Mouse (Mus musculus): ENCODE data around the gene Bhlhe40. TPM values are rescaled to one million over a fixed set of nuclear protein-coding genes. Genes with fewer than 3 reads are reported as not detected.

The Bhlhe40 gene
- 46.4 and 50.1 TPM in 2 replicates for polyA plus RNA-seq (2015; fragmentation: Nextera tagmentation; extraction: Ambion mirVana)

DNA sequence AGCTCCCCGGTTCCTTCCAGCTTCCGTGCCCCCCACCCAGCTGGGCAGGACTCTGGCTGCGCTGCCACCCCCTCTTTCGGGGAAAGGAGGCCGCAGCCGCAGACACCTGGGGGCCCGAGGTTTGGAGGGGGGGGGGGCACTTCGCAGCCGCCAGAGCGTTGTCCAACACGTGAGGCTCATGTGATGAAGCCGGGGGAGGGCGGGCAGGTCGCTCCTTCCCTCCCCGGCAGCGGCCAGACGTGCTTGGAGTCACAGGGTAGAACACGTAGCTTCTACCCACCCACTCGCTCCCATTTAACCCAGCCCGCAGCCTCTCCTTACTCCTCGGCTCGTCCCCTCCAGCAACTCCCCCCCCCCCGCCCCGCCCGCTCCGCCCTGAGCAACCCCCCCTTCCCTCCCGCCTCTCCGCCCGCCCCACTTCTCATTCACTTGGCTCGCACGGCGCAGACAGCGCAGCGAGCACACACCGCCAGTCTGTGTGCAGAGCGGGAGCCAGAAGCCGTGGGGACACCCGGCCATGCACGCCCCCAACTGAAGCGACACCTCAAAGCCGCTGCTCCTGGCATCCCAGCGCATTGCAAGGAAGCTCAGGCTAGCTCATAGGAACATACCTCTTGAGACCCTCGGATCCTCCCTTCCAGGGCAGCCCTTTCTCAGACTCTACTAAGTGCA lies at the start of gene Bhlhe40:
Gene Bhlhe40 (plus strand): TSS at position 424 of the 672 bp plus-strand sequence.
- peaks cover 10% of the 10 kb centered on the region for H3K36me3 ChIP-seq
- H3K4me1 ChIP-seq (replicated peaks) = peaks cover 23% of the 10 kb centered on the region
- ATAC-seq = peak; percentile 88
- no peaks in the 10 kb centered on the region for H3K9me3 ChIP-seq
- no peaks in the 10 kb centered on the region for H3K27me3 ChIP-seq (replicated peaks)
- peak within 1 kb of the TSS; percentile 66 for H3K9ac ChIP-seq
- 0% methylated on average over 34 of the region's 43 CpGs for WGBS
- H3K27ac ChIP-seq = peak within 1 kb of the TSS; percentile 99
- H3K4me3 ChIP-seq (replicated peaks) = peak within 1 kb of the TSS; percentile 64
- peak within 1 kb of the TSS; percentile 82 for H3K4me2 ChIP-seq (replicated peaks)

DNA sequence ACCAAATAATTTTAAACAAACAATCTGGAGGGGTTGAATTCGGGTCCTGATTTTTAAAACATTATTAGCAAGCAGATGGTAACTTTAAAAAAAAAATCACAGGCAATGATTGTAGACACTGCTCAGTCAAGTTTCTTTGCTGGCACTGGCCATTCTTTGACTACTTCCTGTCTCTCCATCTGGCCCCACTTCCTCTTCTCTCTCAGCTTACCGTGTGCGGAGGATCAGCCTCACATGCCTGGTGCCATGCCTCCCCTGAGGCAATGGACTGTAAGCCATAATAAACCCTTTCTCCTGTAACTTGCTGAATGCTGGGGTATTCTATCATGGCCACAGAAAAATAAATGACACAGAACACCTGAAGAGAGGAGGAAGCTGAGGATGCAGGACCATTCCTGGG lies 48.8 kb upstream of the Bhlhe40 start:
- H3K4me1 ChIP-seq (replicated peaks) = no peaks in the 10 kb centered on the region
- 59% methylated on average over 3 of the region's 3 CpGs for whole genome bisulfite sequencing
- H3K27ac ChIP-seq = no peak overlapping the region
- no peaks in the 10 kb centered on the region for H3K36me3 ChIP-seq
- H3K4me2 ChIP-seq (replicated peaks) = no peak overlapping the region
- ATAC-seq = no peak
- H3K27me3 ChIP-seq (replicated peaks) = no peaks in the 10 kb centered on the region
- no peak overlapping the region for H3K9ac ChIP-seq
- H3K4me3 ChIP-seq (replicated peaks) = no peak overlapping the region
- no peaks in the 10 kb centered on the region for H3K9me3 ChIP-seq

DNA sequence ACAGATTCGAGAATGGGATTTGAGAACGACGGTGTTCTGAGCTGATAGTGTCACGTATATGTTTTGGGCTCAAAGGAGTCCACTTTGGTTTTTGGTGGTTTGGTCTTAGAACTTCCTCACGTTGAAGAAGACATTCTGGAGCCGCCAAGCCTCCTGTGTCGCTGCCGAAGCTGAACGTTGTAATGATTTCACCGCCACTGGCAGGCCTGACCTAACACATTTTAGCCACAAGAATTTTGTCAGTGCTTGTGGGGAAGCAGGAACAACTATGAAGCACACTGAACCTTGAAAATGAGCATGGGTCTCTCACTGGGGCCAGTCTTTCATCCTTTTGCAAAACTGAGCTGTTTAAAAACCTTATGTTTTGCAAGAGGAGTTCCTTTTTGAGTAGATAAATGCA lies 42.4 kb upstream of the Bhlhe40 start:
- no peak overlapping the region for H3K9ac ChIP-seq
- no peak overlapping the region for H3K4me3 ChIP-seq (replicated peaks)
- no peaks in the 10 kb centered on the region for H3K36me3 ChIP-seq
- no peak for ATAC-seq
- no peak overlapping the region for H3K27ac ChIP-seq
- 89% methylated on average over 10 of the region's 10 CpGs for WGBS
- H3K4me2 ChIP-seq (replicated peaks) = no peak overlapping the region
- no peaks in the 10 kb centered on the region for H3K27me3 ChIP-seq (replicated peaks)
- H3K4me1 ChIP-seq (replicated peaks) = no peaks in the 10 kb centered on the region
- H3K9me3 ChIP-seq = no peaks in the 10 kb centered on the region

DNA sequence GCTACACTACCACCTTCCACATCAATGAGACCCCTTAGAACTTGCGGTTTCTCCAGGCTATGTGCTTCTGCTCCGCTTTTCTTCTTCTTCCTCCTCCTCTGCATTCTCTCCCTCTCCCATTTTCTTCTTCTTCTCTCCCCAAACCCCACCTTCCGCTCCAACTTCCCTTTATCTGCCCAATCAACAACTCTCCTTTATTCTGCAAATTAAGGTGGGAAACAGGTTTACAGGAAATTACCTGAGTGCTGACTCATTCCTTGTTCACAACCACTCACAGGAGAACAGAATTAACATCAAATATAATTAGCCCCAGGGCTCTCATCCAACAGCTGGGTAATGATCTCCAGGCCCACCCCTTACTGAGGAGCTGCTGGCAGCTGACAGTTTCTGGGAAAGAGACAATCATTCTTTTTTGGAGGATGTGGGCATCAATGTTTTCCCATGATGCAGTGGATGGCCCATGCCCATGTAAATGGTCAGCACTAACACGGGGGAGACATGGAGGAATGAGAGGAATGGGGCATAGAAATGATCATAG lies 37.3 kb upstream of the Bhlhe40 start:
- H3K4me1 ChIP-seq (replicated peaks) = no peaks in the 10 kb centered on the region
- 89% methylated on average over 4 of the region's 4 CpGs for whole genome bisulfite sequencing

DNA sequence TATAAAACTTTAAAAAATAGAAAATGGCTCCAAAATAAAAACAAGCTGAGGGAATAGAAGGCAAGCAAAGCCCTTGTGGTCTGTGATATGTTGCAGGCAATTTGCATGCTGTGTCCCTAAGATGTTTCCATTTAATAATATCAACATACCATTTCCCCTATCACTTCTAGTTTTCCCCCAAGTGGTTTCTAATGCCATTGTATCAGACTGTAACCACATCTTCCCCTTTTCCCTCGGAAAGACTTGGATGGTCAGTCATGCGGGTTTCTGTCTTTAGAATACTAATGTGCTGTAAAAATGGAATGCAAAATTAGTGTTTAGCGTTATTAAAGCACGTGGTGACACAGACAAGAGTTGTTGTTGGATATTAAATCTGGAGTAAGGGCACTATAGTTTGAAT lies 35.5 kb upstream of the Bhlhe40 start:
- 90% methylated on average over 4 of the region's 4 CpGs for WGBS
- Histone ChIP-seq H3K4me3 (replicated peaks) (no peak overlapping the region), H3K27me3 (replicated peaks) (no peaks in the 10 kb centered on the region)

More for the DNA sequence above, 37.3 kb upstream of the Bhlhe40 start:
- Histone ChIP-seq H3K4me2 (replicated peaks) (no peak overlapping the region), H3K36me3 (no peaks in the 10 kb centered on the region), H3K27me3 (replicated peaks) (no peaks in the 10 kb centered on the region), H3K9ac (no peak overlapping the region), H3K27ac (no peak overlapping the region), H3K9me3 (no peaks in the 10 kb centered on the region), H3K4me3 (replicated peaks) (no peak overlapping the region)
- ATAC-seq = no peak

DNA sequence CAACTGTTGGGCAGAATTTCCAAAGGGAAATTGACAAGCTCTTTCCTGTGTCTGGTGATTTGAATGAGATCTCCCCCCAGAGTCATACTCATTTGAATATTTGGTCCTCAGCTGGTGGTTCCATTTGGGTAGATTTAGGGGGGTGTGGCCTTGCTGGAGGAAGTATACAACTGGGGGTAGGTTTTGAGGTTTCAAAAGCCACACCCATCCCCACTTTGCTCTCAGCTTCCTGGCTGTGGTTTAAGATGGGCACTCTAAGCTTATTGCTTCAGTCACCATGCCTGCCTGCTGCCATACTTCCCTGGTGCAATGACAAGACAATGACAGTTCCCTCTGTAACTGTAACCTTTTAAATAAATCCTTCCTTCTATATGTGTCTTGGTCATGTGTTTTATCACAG lies 29.7 kb upstream of the Bhlhe40 start:
- no peak for ATAC-seq
- no peaks in the 10 kb centered on the region for H3K27me3 ChIP-seq (replicated peaks)
- H3K4me3 ChIP-seq (replicated peaks) = no peak overlapping the region
- H3K4me2 ChIP-seq (replicated peaks) = no peak overlapping the region
- no peaks in the 10 kb centered on the region for H3K36me3 ChIP-seq
- H3K4me1 ChIP-seq (replicated peaks) = no peaks in the 10 kb centered on the region
- H3K27ac ChIP-seq = no peak overlapping the region
- H3K9ac ChIP-seq = no peak overlapping the region
- no peaks in the 10 kb centered on the region for H3K9me3 ChIP-seq

More for the DNA sequence above, 35.5 kb upstream of the Bhlhe40 start:
- Histone ChIP-seq H3K4me2 (replicated peaks) (no peak overlapping the region), H3K9me3 (no peaks in the 10 kb centered on the region), H3K27ac (no peak overlapping the region), H3K4me1 (replicated peaks) (no peaks in the 10 kb centered on the region), H3K9ac (no peak overlapping the region), H3K36me3 (no peaks in the 10 kb centered on the region)
- no peak for ATAC-seq

DNA sequence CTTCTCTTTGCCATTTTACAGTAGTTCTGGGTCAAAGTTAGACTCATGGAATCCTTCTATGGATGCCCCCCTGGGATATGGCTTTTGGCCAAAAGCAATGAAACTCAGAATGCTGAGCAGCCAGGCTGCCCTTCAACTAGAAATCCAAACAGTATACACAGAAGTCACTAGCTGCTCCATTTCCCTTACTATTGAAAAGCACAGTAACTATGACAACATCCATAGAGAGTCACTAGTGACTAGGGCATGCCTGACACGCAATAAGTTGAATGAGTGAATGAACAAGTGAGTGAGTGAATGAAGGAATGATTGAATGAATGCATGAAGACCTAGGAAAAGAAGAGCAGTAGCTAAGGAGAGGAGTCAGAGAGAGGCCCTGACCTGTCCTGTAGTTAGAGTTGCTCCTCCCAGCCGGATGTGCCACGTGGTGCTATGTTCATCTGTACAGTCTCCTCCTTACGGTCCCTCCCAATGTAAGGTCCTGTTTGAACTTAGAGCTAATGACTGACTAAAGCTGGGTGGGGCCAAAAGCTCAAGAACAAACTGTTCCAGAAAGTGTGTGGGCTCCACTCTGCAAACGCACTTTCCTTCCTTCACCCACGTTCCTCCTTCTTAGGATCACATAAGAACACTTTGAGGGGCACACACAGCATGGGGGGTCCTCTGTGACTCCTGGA lies 22.1 kb upstream of the Bhlhe40 start:
- no peaks in the 10 kb centered on the region for H3K36me3 ChIP-seq
- 53% methylated on average over 6 of the region's 6 CpGs for WGBS
- H3K4me2 ChIP-seq (replicated peaks) = no peak overlapping the region
- H3K9me3 ChIP-seq = no peaks in the 10 kb centered on the region
- no peak overlapping the region for H3K9ac ChIP-seq
- H3K4me1 ChIP-seq (replicated peaks) = no peaks in the 10 kb centered on the region
- peak; percentile 96 for ATAC-seq
- no peak overlapping the region for H3K4me3 ChIP-seq (replicated peaks)
- no peaks in the 10 kb centered on the region for H3K27me3 ChIP-seq (replicated peaks)
- H3K27ac ChIP-seq = no peak overlapping the region

DNA sequence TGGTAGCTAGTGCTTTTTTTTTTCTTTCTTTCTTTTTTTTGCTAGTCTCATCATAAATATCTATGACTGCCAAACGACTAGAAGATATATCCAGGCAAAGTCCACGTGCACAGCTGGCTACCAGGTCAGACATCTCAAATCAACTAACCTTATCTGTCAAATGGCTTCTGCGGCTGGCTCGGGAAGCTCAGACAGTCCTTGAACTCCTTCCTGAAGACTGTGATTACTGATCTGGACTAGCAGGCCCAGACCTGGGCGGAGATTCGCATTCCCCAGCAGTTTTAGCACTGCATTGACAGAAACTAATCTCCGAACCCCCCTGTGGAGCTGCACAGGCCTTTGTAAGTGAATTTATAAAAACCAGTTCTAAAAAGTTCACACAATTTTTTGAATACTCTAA lies 18.4 kb upstream of the Bhlhe40 start:
- H3K27ac ChIP-seq = no peak overlapping the region
- H3K27me3 ChIP-seq (replicated peaks) = no peaks in the 10 kb centered on the region
- no peak overlapping the region for H3K4me3 ChIP-seq (replicated peaks)
- H3K9ac ChIP-seq = no peak overlapping the region
- no peaks in the 10 kb centered on the region for H3K9me3 ChIP-seq
- H3K4me1 ChIP-seq (replicated peaks) = 0 out of 2 replicates have a peak, but pooled peaks cover 5% of the 10 kb centered on the region
- H3K4me2 ChIP-seq (replicated peaks) = no peak overlapping the region
- ATAC-seq = peak; percentile 29; the same call in 1 of the 2 replicates
- H3K36me3 ChIP-seq = no peaks in the 10 kb centered on the region
- WGBS = 50% methylated on average over 7 of the region's 7 CpGs

DNA sequence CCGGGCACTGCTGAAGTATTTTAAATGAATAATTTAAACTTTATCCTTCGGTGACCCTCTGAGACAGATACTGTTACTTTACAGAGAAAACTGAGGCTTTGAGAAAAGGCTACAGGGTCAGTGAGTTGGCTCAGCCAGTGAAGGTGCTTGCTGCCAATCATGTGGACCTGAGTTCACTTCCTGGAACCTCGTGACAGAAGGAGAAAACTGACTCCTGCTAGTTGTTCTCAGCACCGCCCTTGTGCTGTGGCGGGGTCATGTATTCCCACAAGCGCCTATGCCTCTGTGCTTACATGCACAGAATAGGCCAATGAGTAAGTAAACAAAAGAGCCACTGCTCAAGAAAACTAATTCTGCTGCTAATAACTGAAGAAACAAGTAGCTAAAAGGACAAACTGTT lies 17.4 kb upstream of the Bhlhe40 start:
- H3K4me1 ChIP-seq (replicated peaks) = 0 out of 2 replicates have a peak, but pooled peaks cover 5% of the 10 kb centered on the region
- H3K27me3 ChIP-seq (replicated peaks) = no peaks in the 10 kb centered on the region
- H3K27ac ChIP-seq = no peak overlapping the region
- 67% methylated on average over 6 of the region's 6 CpGs for WGBS
- no peak overlapping the region for H3K4me2 ChIP-seq (replicated peaks)
- no peak overlapping the region for H3K9ac ChIP-seq
- no peak for ATAC-seq
- no peaks in the 10 kb centered on the region for H3K36me3 ChIP-seq
- H3K9me3 ChIP-seq = no peaks in the 10 kb centered on the region
- no peak overlapping the region for H3K4me3 ChIP-seq (replicated peaks)

DNA sequence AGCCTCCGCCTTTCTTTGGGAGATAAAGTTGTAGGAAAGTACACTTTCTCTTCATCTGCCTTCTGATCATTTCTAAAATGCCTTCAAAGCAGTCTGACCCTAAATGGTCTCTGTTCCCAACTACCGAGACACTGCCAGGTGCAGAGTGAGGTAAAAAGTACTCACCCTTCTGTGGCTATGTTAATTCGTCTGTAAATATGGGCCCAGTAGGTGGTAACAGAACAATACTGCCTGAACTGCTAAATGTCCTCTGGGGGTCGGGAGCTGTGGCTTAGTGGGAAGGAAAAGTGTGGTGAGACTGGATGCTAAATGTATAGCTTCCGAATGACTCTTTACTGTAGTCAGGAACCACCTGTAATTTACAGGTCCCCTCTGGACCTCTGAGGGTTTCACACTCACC lies 16.1 kb upstream of the Bhlhe40 start:
- no peaks in the 10 kb centered on the region for H3K36me3 ChIP-seq
- H3K27ac ChIP-seq = no peak overlapping the region
- no peak for ATAC-seq
- no peak overlapping the region for H3K4me3 ChIP-seq (replicated peaks)
- no peak overlapping the region for H3K4me2 ChIP-seq (replicated peaks)
- H3K9me3 ChIP-seq = no peaks in the 10 kb centered on the region
- no peaks in the 10 kb centered on the region for H3K27me3 ChIP-seq (replicated peaks)
- H3K4me1 ChIP-seq (replicated peaks) = 0 out of 2 replicates have a peak, but pooled peaks cover 5% of the 10 kb centered on the region
- WGBS = 70% methylated on average over 5 of the region's 5 CpGs
- no peak overlapping the region for H3K9ac ChIP-seq

DNA sequence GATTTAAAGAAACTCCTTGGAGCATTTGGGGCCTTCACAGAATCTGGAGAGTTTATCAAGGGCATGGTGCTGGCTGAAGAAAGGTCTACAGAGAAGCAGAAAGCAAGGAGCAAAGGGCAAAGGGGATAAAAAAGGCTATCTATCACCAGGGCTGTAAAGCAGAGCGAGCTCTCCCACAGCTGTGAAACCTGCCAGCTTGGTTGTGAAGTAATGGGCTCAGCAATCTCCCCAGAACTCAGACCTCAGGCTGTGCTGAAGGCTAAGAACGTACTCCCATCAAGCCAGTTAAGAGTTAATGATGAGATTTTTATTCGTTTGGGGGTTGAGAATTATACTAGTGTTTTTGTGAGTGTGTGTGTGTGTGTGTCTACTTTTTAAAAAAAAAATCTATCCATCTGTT lies 13.3 kb upstream of the Bhlhe40 start:
- Histone ChIP-seq H3K4me2 (replicated peaks) (no peak overlapping the region), H3K27me3 (replicated peaks) (no peaks in the 10 kb centered on the region), H3K4me3 (replicated peaks) (no peak overlapping the region), H3K4me1 (replicated peaks) (0 out of 2 replicates have a peak, but pooled peaks cover 5% of the 10 kb centered on the region), H3K36me3 (no peaks in the 10 kb centered on the region), H3K9me3 (no peaks in the 10 kb centered on the region), H3K27ac (no peak overlapping the region), H3K9ac (no peak overlapping the region)
- 29% methylated on average over 3 of the region's 3 CpGs for WGBS
- peak; percentile 79 for ATAC-seq

DNA sequence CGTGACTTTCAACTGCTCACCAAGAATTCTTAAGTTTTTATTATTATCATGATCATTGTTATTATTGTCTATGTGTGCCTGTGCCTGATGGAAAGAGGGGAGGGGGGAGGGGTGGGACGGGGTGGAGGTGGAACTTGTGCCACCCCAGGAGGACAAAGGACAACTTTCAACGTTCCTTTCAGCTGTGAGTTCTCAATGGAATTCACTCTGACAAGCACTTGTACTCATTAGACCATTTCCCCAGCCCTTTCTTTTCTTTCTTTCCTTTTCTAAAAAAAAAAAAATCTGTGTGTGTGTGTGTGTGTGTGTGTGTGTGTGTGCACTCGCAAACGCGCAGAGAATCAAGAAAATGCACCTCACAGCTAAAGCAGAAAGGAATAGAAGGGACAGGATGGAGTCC lies 12.4 kb upstream of the Bhlhe40 start:
- WGBS = 73% methylated on average over 6 of the region's 6 CpGs

More for the DNA sequence above, 12.4 kb upstream of the Bhlhe40 start:
- ATAC-seq = no peak
- Histone ChIP-seq H3K9me3 (no peaks in the 10 kb centered on the region), H3K4me3 (replicated peaks) (no peak overlapping the region), H3K27me3 (replicated peaks) (no peaks in the 10 kb centered on the region), H3K36me3 (no peaks in the 10 kb centered on the region), H3K27ac (no peak overlapping the region), H3K4me1 (replicated peaks) (0 out of 2 replicates have a peak, but pooled peaks cover 5% of the 10 kb centered on the region), H3K9ac (no peak overlapping the region), H3K4me2 (replicated peaks) (no peak overlapping the region)
